8 mouse cellular contexts compared by ENCODE assay signal in genomic region chr5:123393786-123394302, GRCm38 (mm10). TPM values are rescaled to one million over a fixed set of nuclear protein-coding genes. Genes with fewer than 3 reads are reported as not detected.
DNase-seq lines count a peak whose midpoint lies in the region; ATAC-seq and TF ChIP-seq lines count a peak whose summit lies in the region.

No protein-coding gene starts in this region.

- TF ChIP-seq POLR2A in spleen, adult 2 months (IDR thresholded peaks at IDR 0.05; ENCODE audit: low read depth, low read length) = no peak

- DNase-seq in spleen, adult 2 months (ENCODE audit: low read depth in 1 of 2, low spot score in 2 of 2) = no peak
- no peak for DNase-seq in spleen, postnatal 10 days (ENCODE audit: low spot score in 2 of 2)
- DNase-seq in frontal cortex, postnatal 25 days (ENCODE audit: low spot score in 2 of 2) = no peak
- no peak for DNase-seq in urinary bladder, postnatal 10 days (ENCODE audit: low spot score)
- DNase-seq in layer of hippocampus, adult 11-12 months (ENCODE audit: low spot score) = no peak

- TF ChIP-seq CTCF in spleen, adult 2 months (IDR thresholded peaks at IDR 0.05; ENCODE audit: extremely low read depth, insufficient read depth, insufficient read length, insufficient replicate concordance) = no peak

- H3K36me3 ChIP-seq in spleen, adult 2 months (ENCODE audit: control insufficient read depth, insufficient read depth, low read length) = no peaks in the 10 kb centered on the region
- no peaks in the 10 kb centered on the region for H3K36me3 ChIP-seq in forebrain, embryonic 12.5 days (replicated peaks)
- H3K36me3 ChIP-seq in limb, embryonic 13.5 days = no peaks in the 10 kb centered on the region
- H3K36me3 ChIP-seq in stomach, embryonic 15.5 days = no peaks in the 10 kb centered on the region

- peak overlapping the region; percentile 89 for H3K27ac ChIP-seq in spleen, adult 2 months (ENCODE audit: insufficient read depth, low read length)
- peak overlapping the region; percentile 84 for H3K27ac ChIP-seq in forebrain, embryonic 12.5 days
- H3K27ac ChIP-seq in limb, embryonic 13.5 days = peak overlapping the region; percentile 80; the same call in 1 of the 2 replicates
- peak overlapping the region; percentile 90 for H3K27ac ChIP-seq in stomach, embryonic 15.5 days

- WGBS in spleen, adult 2 months = 29% methylated on average over 5 of the region's 5 CpGs
- 34% methylated on average over 5 of the region's 5 CpGs for WGBS in forebrain, embryonic 12.5 days
- 22% methylated on average over 5 of the region's 5 CpGs for WGBS in limb, embryonic 13.5 days
- WGBS in stomach, embryonic 15.5 days = 12% methylated on average over 5 of the region's 5 CpGs

- peak overlapping the region; percentile 67 for H3K9ac ChIP-seq in forebrain, embryonic 12.5 days
- peak overlapping the region; percentile 95 for H3K9ac ChIP-seq in limb, embryonic 13.5 days
- no peak overlapping the region for H3K9ac ChIP-seq in stomach, embryonic 15.5 days

- H3K4me2 ChIP-seq in forebrain, embryonic 12.5 days = peak overlapping the region; percentile 91
- H3K4me2 ChIP-seq in limb, embryonic 13.5 days (replicated peaks) = peak overlapping the region; percentile 93
- H3K4me2 ChIP-seq in stomach, embryonic 15.5 days = peak overlapping the region; percentile 75

- H3K27me3 ChIP-seq in spleen, adult 2 months (ENCODE audit: control insufficient read depth, insufficient read depth, low read length) = no peaks in the 10 kb centered on the region
- H3K27me3 ChIP-seq in forebrain, embryonic 12.5 days = no peaks in the 10 kb centered on the region
- no peaks in the 10 kb centered on the region for H3K27me3 ChIP-seq in limb, embryonic 13.5 days
- no peaks in the 10 kb centered on the region for H3K27me3 ChIP-seq in stomach, embryonic 15.5 days (replicated peaks)

- ATAC-seq in forebrain, embryonic 12.5 days (ENCODE audit: low FRiP score) = no peak
- 0 out of 2 replicates have a peak, but pooled peaks have one; percentile 2 for ATAC-seq in limb, embryonic 13.5 days (ENCODE audit: low FRiP score, low read depth)
- ATAC-seq in stomach, embryonic 15.5 days (ENCODE audit: insufficient read depth, low FRiP score, low read depth) = 0 out of 2 replicates have a peak, but pooled peaks have one; percentile 3

- H3K4me1 ChIP-seq in spleen, adult 2 months (ENCODE audit: control insufficient read depth, insufficient read depth, insufficient read length) = peaks cover 16% of the 10 kb centered on the region; the same call in 1 of the 2 replicates
- H3K4me1 ChIP-seq in forebrain, embryonic 12.5 days = peaks cover 52% of the 10 kb centered on the region
- peaks cover 49% of the 10 kb centered on the region for H3K4me1 ChIP-seq in limb, embryonic 13.5 days
- peaks cover 28% of the 10 kb centered on the region for H3K4me1 ChIP-seq in stomach, embryonic 15.5 days

- H3K4me3 ChIP-seq in spleen, adult 2 months (ENCODE audit: extremely low read depth, insufficient read depth, insufficient read length) = peak overlapping the region; percentile 88
- H3K4me3 ChIP-seq in forebrain, embryonic 12.5 days (replicated peaks) = peak overlapping the region; percentile 91
- H3K4me3 ChIP-seq in limb, embryonic 13.5 days = peak overlapping the region; percentile 93
- H3K4me3 ChIP-seq in stomach, embryonic 15.5 days (replicated peaks) = peak overlapping the region; percentile 89

- no peaks in the 10 kb centered on the region for H3K9me3 ChIP-seq in forebrain, embryonic 12.5 days
- no peaks in the 10 kb centered on the region for H3K9me3 ChIP-seq in limb, embryonic 13.5 days
- H3K9me3 ChIP-seq in stomach, embryonic 15.5 days = no peaks in the 10 kb centered on the region

RNA-seq across cellular contexts. Expression of gene Mlxip, which starts 0.8 kb away (rescaled TPM):
- polyA plus RNA-seq in spleen, adult 2 months (2012; rRNA removed) = 87.1 and 113 TPM in 2 replicates
- 19.0 and 19.8 TPM in 2 replicates for polyA plus RNA-seq in forebrain, embryonic 12.5 days (2016; fragmentation: Nextera tagmentation; extraction: Ambion mirVana)
- 13.9 and 15.1 TPM in 2 replicates for polyA plus RNA-seq in limb, embryonic 13.5 days (2015; fragmentation: Nextera tagmentation; extraction: Ambion mirVana)
- polyA plus RNA-seq in stomach, embryonic 15.5 days (2015; fragmentation: Nextera tagmentation; extraction: Ambion mirVana) = 19.1 and 24.4 TPM in 2 replicates

RNA-seq across cellular contexts. Expression of gene Bcl7a, which starts 50.2 kb away (rescaled TPM):
- 12.4 and 12.8 TPM in 2 replicates for polyA plus RNA-seq in spleen, adult 2 months (2012; rRNA removed)
- polyA plus RNA-seq in forebrain, embryonic 12.5 days (2016; fragmentation: Nextera tagmentation; extraction: Ambion mirVana) = 64.4 and 66.5 TPM in 2 replicates
- 31.2 and 33.1 TPM in 2 replicates for polyA plus RNA-seq in limb, embryonic 13.5 days (2015; fragmentation: Nextera tagmentation; extraction: Ambion mirVana)
- polyA plus RNA-seq in stomach, embryonic 15.5 days (2015; fragmentation: Nextera tagmentation; extraction: Ambion mirVana) = 19.9 and 21.0 TPM in 2 replicates
